Mouse (Mus musculus) Muller cell, postnatal 12 days (primary cell): ENCODE measurements around the gene Bscl2.
A peak's percentile ranks its signal among the peaks of the same experiment; 100 is the strongest.
"Not testable (repeated sequence)": the region's sequence is repeated elsewhere in the genome, so short reads cannot be mapped to it uniquely, and the experiment has no call there.

Source experiments
- DNase-seq: peaks from one replicate; pipeline ENCODE4 v3.0.0-alpha.2; 2015; ENCODE audit errors: inconsistent ontology term

The Bscl2 gene

DNA sequence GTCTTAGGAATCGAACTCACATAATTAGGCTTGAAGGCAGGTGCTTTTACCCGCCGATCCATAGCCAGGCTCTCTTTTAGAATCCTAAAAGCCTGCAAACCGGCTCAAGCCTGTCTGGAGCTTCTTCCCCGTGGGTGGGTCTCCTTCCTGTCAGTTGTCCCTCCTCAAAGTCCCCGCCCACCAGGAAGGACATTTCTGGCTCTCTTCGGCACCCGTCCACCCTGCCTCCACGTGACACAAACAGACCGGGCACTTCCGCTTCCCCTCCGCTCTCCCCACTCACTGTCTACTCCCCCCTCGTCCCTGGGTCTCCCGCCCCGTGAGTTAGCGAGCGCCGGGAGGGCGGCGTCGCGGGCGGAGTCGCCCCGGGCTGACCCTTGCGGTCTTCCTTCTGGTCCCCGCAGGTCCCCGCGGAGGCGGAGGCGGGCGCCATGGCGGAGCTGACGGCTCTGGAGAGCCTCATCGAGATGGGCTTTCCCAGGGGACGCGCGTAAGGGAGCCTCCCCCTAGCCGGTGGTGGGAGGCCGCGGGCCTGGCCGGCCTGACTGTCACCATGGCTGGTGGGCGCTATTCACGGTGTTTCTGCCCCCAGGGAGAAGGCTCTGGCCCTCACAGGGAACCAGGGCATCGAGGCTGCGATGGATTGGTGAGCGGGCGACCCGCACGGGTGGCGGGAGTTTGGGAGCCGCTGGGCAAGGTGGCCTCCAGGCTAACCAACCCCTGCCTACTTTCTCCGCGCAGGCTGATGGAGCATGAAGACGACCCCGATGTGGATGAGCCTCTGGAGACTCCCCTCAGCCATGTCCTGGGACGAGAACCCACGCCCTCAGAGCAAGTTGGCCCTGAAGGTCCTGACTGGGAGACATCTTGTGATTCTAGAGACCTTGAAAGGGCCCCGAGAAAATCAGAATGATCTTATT lies 34.3 kb downstream of the Bscl2 start, which contains the start of gene Ubxn1:
Gene Ubxn1, plus strand, starts transcription at position 230 of the 920 bp plus-strand sequence.
- DNase-seq: peak; percentile 99

DNA sequence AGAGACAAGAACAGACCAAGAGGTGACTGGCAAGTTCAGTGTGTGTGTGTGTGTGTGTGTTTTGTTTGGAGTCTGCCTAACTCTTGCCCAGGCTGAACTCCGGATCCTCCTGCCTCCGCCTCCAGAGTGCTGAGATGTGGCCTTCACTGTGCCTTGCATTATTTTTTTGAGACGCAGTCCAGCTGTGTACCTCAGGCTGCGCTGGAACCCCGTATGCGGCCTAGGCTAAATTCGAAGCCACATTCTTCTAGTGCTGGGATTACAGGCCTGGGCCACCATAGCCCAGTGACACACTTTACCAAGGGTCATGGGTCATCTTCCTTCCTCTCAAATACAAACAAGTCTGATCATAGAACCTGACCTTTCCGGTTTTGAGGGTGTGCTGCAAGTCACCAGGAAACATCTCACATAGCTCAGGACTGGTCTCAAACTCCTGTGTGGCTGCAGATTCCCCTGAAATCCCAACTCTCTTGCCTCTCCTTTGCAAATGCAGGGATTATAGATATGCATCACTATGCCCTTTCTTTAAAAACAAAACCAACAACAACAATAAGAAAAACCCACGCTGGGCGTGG lies 35.1 kb downstream of the Bscl2 start:
- no peak for DNase-seq

DNA sequence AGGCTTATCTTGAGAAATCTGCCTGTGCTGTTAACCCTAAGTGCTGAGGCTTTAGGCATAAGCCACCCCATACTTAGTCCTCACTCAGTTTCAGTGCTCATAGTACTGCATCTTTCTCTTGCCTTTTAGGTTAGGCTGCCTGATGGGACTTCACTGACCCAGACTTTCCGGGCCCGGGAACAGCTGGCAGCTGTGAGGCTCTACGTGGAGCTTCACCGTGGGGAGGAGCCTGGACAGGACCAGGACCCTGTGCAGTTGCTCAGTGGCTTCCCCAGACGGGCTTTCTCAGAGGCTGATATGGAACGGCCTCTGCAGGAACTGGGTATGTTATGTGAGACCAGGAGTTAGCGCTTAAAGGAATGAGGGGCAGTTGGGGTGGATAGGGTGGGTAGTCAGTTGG lies 37.8 kb downstream of the Bscl2 start:
- no peak for DNase-seq

DNA sequence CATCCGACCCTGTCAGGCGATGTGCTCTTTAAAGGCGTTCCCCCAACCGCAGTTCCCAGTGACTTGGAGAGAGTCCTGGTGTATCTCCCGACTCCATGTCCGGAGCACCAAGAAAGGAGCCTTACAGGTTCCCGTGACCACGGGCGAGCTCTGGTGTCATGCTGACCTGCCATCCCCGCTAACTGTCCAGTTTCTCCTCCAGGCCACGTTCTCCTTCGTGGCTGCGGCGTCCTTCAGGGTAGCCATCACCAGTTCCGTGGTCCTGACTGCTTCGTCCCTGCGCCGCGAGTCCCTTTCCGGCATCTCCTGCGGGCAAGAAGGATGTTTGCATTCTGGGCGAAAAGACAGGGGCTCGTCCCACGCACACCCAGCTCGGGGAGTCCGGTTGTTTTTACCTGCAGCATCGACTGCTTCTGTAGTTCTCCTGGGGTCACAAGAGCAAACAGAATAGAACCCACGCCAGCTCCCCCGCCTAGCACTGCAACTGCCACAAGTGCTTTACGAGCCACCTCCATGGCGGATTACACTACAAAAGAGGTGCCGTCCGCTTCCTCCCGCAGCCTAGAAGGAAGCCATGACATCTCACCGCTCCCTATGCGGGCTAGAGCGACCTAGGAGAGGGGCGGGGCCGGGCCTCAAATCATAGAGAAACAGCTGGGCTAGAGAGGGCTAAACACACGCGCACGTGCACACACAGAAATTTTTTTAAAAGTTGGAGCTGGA lies 43.2 kb downstream of the Bscl2 start, which contains the start of gene Uqcc3:
Gene Uqcc3, minus strand, starts transcription at position 613 of the 723 bp plus-strand sequence.
- peak; percentile 91 for DNase-seq

DNA sequence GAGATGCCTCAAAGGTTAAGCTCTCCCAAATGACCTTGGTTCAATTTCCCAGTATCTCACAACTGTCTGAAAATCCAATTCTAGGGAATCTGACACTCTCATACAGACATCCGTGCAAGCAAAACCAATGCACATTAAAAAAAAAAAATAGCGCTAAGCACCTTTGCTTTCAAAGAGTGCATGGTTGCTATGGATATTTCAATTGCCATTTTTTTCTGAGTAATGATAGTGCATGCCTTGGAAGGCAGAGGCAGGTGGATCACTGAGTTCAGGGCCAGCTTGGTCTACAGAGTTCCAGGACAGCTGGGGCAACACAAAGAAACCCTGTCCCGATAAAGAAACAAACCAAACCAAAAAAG lies 43.7 kb downstream of the Bscl2 start:
- no peak for DNase-seq

DNA sequence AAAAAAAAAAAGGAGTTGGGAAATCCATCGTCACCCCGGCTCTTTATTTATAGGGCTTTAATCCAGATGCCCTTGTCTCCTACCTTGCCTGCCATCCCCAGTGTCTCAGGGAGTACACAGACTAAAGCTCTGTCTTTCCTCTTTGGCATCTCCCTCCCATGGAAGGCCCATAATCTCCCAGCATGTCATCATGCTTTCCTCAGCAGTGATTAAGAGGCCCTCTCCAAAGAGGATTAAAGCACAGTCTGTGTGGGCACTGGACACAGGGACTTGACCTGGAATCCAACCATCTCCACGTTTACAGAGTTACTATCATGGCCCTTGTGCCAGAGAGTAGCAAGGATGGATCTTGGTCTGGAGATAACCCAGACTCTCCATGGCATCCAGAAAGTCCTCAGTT lies 46.3 kb downstream of the Bscl2 start, which contains the start of the genes Lbhd1 and Gm49403:
Gene Lbhd1, plus strand, starts transcription at position 117 of the 400 bp plus-strand sequence.
Gene Gm49403, plus strand, starts transcription at position 315 of the 400 bp plus-strand sequence.
- no peak for DNase-seq

DNA sequence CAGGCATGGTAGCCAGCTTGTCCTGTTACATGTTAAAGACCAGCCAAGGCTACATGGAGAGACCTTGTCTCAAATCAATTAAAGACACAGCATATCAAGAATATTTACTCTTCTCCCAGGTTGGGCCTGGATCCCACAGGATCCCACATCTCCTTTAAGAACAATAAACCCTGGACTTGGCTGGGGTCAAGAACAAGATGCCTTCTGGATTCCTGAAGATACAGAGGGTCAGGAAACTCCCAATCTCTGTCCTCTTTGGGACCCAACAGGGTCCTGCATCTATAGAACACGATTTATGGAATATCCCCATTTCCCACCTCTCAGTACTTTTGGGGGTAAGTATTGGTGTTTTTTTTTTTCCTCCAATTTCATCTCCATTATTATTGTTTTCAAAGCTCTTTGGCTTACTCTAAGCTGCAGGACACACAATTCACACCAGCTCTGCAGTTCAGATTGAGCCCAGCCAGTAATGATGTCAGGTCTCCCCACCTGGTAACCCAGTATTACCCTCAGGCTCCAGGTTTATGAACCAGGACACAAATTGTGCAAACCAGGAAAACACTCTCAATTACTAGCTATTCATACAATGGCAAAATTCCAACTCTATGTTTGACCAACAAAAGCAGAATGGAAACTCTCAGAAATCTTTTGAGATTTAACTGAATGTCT lies 49.8 kb downstream of the Bscl2 start:
- DNase-seq: no peak

DNA sequence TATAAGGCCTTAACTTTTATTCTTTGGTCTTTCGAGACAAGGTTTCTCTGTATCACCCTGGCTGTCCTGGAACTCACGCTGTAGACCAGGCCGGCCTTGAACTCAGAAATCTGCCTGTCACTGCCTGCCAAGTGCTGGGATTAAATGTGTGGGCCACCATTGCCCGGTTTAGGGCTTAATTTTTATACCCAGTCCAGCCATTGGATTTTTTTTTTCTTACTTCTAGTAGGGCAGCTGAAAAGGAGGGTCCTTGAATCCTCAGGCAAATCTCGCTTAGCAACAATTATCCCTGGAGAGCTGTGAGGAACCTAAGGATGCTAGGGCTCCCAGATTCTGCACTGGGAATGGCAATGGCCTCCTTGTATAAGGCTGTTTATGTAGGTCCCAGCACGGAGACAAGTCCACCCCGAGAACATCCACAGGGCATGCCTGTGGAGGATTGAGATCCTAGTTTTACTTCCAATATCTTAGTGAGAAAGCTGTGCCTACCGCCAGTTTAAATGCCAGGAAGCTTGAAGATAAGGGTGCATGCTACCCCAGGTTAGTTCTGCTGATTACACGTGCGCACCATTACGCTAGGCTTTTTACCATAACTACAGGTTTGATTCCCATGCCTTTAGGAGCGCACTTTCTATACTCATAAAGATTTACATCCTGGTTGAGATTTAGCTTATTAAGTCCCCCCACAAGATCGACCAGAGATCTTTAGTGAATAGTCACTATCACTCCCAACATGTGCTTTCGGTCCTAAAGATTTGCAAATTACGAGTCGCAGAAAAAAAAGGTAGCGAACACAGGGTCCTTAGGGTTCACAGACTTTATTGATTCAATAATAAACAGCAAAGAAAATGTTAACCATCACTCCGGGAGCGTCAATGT lies 50.6 kb downstream of the Bscl2 start:
- peak; percentile 24 for DNase-seq

DNA sequence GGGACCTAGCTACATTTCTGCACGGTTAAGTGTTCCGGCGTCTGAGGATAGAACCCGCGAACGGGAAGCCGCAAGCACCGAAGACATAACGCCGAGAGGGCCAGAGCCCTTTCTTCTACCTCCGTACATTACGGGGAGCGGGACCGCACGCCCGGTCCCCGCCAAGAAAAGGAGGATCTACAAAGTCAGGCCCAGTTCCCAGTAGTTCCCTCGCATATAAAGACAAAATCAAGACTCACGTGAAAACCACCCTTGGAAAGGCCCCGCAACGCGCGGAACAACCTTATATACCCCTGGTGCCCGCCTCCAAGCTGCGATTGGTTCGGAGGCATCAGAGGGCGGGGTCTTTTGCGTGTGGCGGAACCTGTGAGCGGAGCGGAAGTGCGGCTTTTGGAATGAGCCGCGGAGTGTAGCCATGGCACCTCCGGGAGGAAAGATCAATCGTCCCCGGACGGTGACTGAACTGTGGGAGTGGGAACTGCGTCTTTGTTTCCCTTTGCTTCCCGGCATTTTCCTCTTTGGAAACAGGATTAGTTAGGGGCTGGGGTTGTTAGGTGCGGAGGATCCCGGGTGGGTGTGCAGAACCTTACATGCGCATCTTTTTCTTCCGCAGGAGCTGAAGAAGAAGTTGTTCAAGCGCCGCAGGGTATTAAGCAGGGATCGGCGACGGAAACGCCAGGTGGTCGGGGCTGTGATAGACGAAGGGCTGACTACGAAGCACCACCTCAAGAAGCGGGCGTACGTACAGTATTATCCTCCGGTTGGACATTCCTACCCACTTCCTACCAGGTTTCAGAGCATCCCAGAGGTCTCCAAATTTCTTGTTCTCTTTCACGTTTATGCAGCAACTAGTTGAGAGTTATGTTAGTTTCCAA lies 51.5 kb downstream of the Bscl2 start, which contains the start of the genes 1810009A15Rik and Gm49416:
Gene 1810009A15Rik, plus strand, starts transcription at position 343 of the 875 bp plus-strand sequence.
Gene Gm49416, plus strand, starts transcription at position 416 of the 875 bp plus-strand sequence.
- peak; percentile 93 for DNase-seq

DNA sequence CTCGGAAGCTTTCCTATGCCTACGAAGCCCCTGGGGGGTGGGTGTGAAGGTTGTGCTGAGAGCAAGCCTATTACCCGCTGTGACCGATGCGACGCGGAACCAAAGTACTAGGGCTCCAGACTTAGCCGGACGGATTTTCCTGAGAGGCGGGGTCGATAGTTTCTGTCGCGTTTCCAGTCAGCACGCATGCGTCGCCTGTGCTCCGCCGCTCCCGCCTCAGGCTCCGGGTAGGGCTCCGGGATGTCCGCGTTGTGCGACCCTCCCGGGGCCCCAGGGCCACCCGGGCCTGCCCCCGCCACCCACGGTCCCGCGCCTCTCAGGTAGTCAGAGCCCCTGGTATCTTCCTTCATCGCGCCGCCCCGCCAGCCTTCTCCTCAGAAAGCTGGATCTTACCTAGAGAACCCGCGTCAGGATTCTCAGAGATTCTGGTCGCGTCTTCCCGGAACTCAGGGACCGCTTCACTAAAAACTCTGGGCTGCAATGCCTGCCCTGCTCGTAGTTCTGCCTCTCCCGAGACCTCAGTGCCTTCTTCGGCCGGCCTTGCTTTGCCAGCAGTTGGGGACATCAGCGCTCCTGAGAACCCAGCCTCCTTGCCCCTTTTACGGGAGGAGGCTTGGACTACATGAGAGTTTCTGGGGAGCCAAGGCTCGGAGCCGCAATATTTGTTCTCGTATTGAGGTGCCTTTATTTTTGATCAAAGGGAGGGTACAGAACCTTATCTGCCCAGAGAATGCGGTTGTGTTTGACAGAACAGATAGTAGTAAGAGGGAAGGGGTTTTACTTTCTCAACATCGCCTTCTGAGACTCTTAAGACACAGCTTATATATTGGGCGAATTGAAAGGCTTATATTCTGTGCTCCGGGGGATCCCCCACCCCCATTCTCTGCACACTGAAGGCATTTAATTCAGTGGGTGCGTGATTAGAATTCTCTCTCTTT lies 55.8 kb downstream of the Bscl2 start, which contains the start of gene Ints5:
Gene Ints5, plus strand, starts transcription at position 177 of the 938 bp plus-strand sequence.
- peak; percentile 74 for DNase-seq

DNA sequence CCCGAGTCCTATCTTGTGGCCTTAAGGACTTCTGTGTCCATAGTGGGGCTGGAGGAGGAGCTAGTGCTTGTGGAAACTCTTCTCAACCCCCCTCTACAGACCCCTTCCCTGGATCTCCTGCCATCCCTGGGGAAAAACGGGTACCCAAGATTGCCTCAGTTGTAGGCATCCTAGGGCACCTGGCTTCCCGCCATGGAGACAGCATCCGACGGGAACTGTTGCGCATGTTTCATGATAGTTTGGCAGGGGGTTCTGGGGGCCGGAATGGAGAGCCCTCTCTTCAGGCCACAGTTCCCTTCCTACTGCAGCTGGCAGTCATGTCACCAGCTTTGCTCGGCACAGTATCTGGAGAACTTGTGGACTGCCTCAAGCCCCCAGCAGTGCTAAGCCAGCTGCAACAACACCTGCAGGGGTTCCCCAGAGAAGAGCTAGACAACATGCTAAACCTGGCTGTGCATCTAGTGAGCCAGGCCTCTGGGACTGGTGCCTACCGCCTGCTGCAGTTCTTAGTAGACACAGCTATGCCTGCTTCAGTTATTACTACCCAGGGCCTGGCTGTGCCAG lies 58.2 kb downstream of the Bscl2 start:
- no peak for DNase-seq

DNA sequence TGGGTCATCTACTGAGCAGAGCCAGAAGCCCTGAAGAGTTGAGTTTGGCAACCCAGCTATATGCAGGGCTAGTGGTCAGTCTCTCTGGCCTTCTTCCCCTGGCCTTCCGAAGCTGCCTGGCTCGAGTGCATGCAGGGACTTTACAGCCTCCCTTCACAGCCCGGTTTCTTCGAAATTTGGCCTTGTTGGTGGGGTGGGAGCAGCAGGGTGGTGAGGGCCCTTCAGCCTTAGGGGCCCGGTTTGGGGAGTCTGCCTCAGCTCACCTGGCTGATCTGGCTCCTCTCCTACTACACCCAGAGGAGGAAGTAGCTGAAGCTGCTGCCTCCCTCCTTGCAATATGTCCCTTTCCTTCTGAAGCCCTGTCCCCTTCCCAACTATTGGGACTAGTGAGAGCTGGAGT lies 59.0 kb downstream of the Bscl2 start:
- DNase-seq: not testable (repeated sequence)

DNA sequence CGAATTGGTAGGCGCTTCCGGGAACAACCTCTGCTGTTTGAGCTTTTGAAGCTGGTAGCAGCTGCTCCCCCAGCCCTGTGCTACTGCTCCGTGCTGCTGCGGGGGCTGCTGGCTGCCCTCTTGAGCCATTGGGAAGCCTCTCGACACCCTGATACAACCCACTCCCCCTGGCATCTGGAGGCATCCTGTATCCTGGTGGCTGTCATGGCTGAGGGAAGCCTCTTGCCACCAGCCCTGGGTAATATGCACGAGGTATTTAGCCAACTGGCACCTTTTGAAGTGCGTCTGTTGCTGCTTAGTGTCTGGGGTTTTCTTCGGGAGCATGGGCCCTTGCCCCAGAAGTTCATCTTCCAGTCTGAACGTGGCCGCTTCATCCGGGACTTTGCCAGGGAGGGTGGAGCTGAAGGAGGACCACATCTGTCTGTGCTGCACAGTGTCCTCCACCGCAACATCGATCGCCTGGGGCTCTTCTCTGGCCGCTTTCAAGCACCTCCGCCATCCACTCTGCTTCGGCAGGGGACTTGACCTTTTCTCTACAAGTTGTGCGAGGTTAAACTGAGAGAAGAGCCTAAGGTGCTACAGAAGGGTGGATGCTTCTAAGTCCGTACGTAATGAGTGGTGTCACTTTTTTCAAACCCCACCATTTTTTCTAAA lies 60.1 kb downstream of the Bscl2 start:
- DNase-seq: peak; percentile 64

DNA sequence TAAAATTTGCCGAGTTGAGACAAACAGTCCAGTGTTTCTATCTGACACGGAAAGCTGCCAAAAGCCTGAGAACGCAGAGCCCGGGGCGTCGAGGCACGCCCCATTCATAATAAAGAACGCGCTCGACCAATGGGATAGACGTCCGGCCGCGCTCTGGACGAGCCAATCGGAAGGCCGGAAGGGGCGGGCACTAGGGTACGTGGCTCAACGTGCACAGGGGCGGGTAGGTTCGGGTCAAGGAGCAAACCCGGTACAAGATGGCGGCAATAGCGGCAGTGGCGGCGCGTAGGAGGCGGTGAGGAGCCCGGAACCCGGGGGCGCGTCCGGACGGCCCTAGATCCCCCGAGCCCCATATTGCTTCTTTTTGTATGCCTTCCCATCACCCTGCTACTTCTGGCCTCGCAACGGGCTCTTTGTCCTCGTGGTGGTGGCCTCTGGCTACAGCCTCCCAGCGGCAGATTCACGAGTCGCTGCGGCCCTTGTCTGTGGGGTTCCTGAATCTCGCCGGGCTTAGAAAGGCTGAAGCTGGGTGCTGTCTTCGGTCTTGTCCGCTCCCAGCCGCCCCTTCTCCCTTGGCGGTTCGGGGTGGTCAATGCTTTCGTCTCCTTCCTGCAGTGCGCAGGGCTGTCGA lies 60.7 kb downstream of the Bscl2 start, which contains the start of gene Ganab:
Gene Ganab, plus strand, starts transcription at position 207 of the 631 bp plus-strand sequence.
- peak; percentile 97 for DNase-seq
